Mouse (Mus musculus): ENCODE results near the gene Rps3.

- TF ChIP-seq CTCF (IDR thresholded peaks at IDR 0.05; ENCODE audit: control insufficient read depth, insufficient read depth, low read length) (no peak), POLR2A (IDR thresholded peaks at IDR 0.05; ENCODE audit: borderline replicate concordance, control insufficient read depth, low read depth, low read length) (no peak)
Measured at GRCm38 (mm10) chr7:99459888-99460652, 23.5 kb downstream of the Rps3 start.

All from bone marrow, adult 2 months (tissue).